ENCODE assay signal across 9 mouse cellular contexts in genomic region chr8:9772519-9772840, GRCm38 (mm10). TPM values are rescaled to one million over a fixed set of nuclear protein-coding genes. Genes with fewer than 3 reads are reported as not detected.
DNase-seq lines count a peak whose midpoint lies in the region; ATAC-seq and TF ChIP-seq lines count a peak whose summit lies in the region.
"Had no signal": no experiment of that assay in that cellular context is flagged by ENCODE, and none has a peak within 500 bp of the region (broad histone marks: within the 10 kb centered on the region; RNA-seq: fewer than 3 reads in every experiment).

No protein-coding gene starts in this region.

- peak overlapping the region; percentile 81 for H3K9ac ChIP-seq in forebrain, postnatal 0 days
- peak overlapping the region; percentile 91 for H3K9ac ChIP-seq in neural tube, embryonic 13.5 days
- H3K9ac ChIP-seq: liver, embryonic 14.5 days had no signal

- H3K4me2 ChIP-seq in forebrain, postnatal 0 days (ENCODE audit: low read depth) = peak overlapping the region; percentile 87
- peak overlapping the region; percentile 87 for H3K4me2 ChIP-seq in neural tube, embryonic 13.5 days

- TF ChIP-seq CTCF in forebrain, postnatal 0 days (IDR thresholded peaks at IDR 0.05; ENCODE audit: low read depth) = peak; percentile 83

- WGBS in forebrain, postnatal 0 days = 3% methylated on average over 6 of the region's 6 CpGs
- WGBS in neural tube, embryonic 13.5 days = 0% methylated on average over 6 of the region's 6 CpGs

- DNase-seq in brain, adult 2 months (ENCODE audit: low read depth, low spot score) = peak; percentile 77
- peak; percentile 31 for DNase-seq in cerebellum, adult 11 months
- DNase-seq in forebrain, postnatal 0 days = peak; percentile 85
- DNase-seq in left cerebral cortex, adult 11 months (ENCODE audit: low spot score) = peak; percentile 17
- no peak for DNase-seq in thymus, adult 18-20 months
- no peak for DNase-seq in gastrocnemius, postnatal 25 days
- no peak for DNase-seq in kidney, postnatal 25 days

- H3K36me3 ChIP-seq in forebrain, postnatal 0 days (ENCODE audit: insufficient read depth) = no peaks in the 10 kb centered on the region
- no peaks in the 10 kb centered on the region for H3K36me3 ChIP-seq in neural tube, embryonic 13.5 days

- no peaks in the 10 kb centered on the region for H3K9me3 ChIP-seq in forebrain, postnatal 0 days (ENCODE audit: low read length)
- H3K9me3 ChIP-seq in neural tube, embryonic 13.5 days = no peaks in the 10 kb centered on the region

- ATAC-seq in forebrain, postnatal 0 days = peak; percentile 85
- ATAC-seq in neural tube, embryonic 13.5 days (ENCODE audit: low read depth) = peak; percentile 84

- peak overlapping the region; percentile 85; the same call in 1 of the 2 replicates for H3K27ac ChIP-seq in forebrain, postnatal 0 days (ENCODE audit: low read depth, low read length)
- H3K27ac ChIP-seq in neural tube, embryonic 13.5 days (replicated peaks) = peak overlapping the region; percentile 91
- H3K27ac ChIP-seq: liver, embryonic 14.5 days had no signal

- peak overlapping the region; percentile 76 for H3K4me3 ChIP-seq in forebrain, postnatal 0 days (ENCODE audit: low read depth, low read length)
- peak overlapping the region; percentile 76 for H3K4me3 ChIP-seq in neural tube, embryonic 13.5 days

- no peaks in the 10 kb centered on the region for H3K4me1 ChIP-seq in forebrain, postnatal 0 days (ENCODE audit: insufficient read depth)
- peaks cover 30% of the 10 kb centered on the region for H3K4me1 ChIP-seq in neural tube, embryonic 13.5 days (replicated peaks)

- no peaks in the 10 kb centered on the region; the same call in 1 of the 2 replicates for H3K27me3 ChIP-seq in forebrain, postnatal 0 days (ENCODE audit: insufficient read depth, low read length)
- H3K27me3 ChIP-seq in neural tube, embryonic 13.5 days = peaks cover 21% of the 10 kb centered on the region

RNA-seq across cellular contexts. Expression of gene Fam155a, which starts 1.5 kb away (rescaled TPM):
- 82.0 and 105 TPM in 2 replicates for total RNA-seq in forebrain, postnatal 0 days (2014; rRNA removed)
- polyA plus RNA-seq in forebrain, postnatal 0 days (2015; fragmentation: Nextera tagmentation; extraction: Ambion mirVana) = 16.7 and 29.0 TPM in 2 replicates
- 18.4 and 19.7 TPM in 2 replicates for polyA plus RNA-seq in neural tube, embryonic 13.5 days (2015; fragmentation: Nextera tagmentation; extraction: Ambion mirVana)
- under 1 TPM in 1 of 2 experiments, not detected in 1; 0.08 TPM for total RNA-seq in gastrocnemius, postnatal 25 days (2021)

Comparison
In these comparisons a context has a peak if more than half of its experiments do, and no peak if none do; other contexts are left out.
1. DNase-seq: peak in brain, adult 2 months (single experiment), cerebellum, adult 11 months (single experiment), forebrain, postnatal 0 days (single experiment) and left cerebral cortex, adult 11 months (single experiment); none in thymus, adult 18-20 months (0 of 2), gastrocnemius, postnatal 25 days (single experiment) and kidney, postnatal 25 days (0 of 2).
2. RNA of gene Fam155a, which starts 1.5 kb away (total RNA-seq): 82.0 to 105 TPM in forebrain, postnatal 0 days; 0.08 TPM in gastrocnemius, postnatal 25 days; every median in the first group is over 10 times any median in the second.